Mouse (Mus musculus): ENCODE results near the gene Cdh8. TPM values are rescaled to one million over a fixed set of nuclear protein-coding genes. Genes with fewer than 3 reads are reported as not detected.

The Cdh8 gene
- polyA plus RNA-seq, 1 experiment from 2014 or later, result 3.4 TPM

- no peak for ATAC-seq (ENCODE audit: insufficient number of reproducible peaks, low FRiP score, low TSS enrichment, low read depth)
- Histone ChIP-seq H3K27ac (replicated peaks) (no peak overlapping the region), H3K4me2 (replicated peaks) (no peak overlapping the region), H3K27me3 (no peaks in the 10 kb centered on the region), H3K9me3 (replicated peaks) (no peaks in the 10 kb centered on the region), H3K4me3 (replicated peaks) (no peak overlapping the region), H3K9ac (no peak overlapping the region), H3K36me3 (no peaks in the 10 kb centered on the region), H3K4me1 (no peaks in the 10 kb centered on the region)
- WGBS, result 65% methylated on average over 2 of the region's 2 CpGs
Measured at GRCm38 (mm10) chr8:99098453-99098852, 317.8 kb downstream of the Cdh8 start.

- ATAC-seq (ENCODE audit: insufficient number of reproducible peaks, low FRiP score, low TSS enrichment, low read depth), result no peak
- Histone ChIP-seq H3K9me3 (replicated peaks) (no peaks in the 10 kb centered on the region), H3K36me3 (no peaks in the 10 kb centered on the region), H3K27ac (replicated peaks) (no peak overlapping the region), H3K4me3 (replicated peaks) (no peak overlapping the region), H3K4me2 (replicated peaks) (no peak overlapping the region), H3K9ac (no peak overlapping the region), H3K4me1 (no peaks in the 10 kb centered on the region), H3K27me3 (no peaks in the 10 kb centered on the region)
Measured at GRCm38 (mm10) chr8:99051344-99051743, 364.9 kb downstream of the Cdh8 start.

GRCm38 (mm10) chr8:99048664-99049363, 367.5 kb downstream of the Cdh8 start:
- no peaks in the 10 kb centered on the region for H3K27me3 ChIP-seq
- no peak overlapping the region for H3K9ac ChIP-seq
- no peaks in the 10 kb centered on the region for H3K9me3 ChIP-seq (replicated peaks)
- H3K4me1 ChIP-seq, result no peaks in the 10 kb centered on the region
- ATAC-seq (ENCODE audit: insufficient number of reproducible peaks, low FRiP score, low TSS enrichment, low read depth), result no peak
- H3K4me2 ChIP-seq (replicated peaks), result no peak overlapping the region
- no peak overlapping the region for H3K4me3 ChIP-seq (replicated peaks)
- H3K36me3 ChIP-seq, result no peaks in the 10 kb centered on the region
- H3K27ac ChIP-seq (replicated peaks), result no peak overlapping the region
- 77% methylated on average over 8 of the region's 8 CpGs for WGBS

GRCm38 (mm10) chr8:99040423-99040822, 375.8 kb downstream of the Cdh8 start:
- H3K4me1 ChIP-seq, result no peaks in the 10 kb centered on the region
- H3K36me3 ChIP-seq, result no peaks in the 10 kb centered on the region
- H3K4me2 ChIP-seq (replicated peaks), result no peak overlapping the region
- no peaks in the 10 kb centered on the region for H3K9me3 ChIP-seq (replicated peaks)
- no peak overlapping the region for H3K4me3 ChIP-seq (replicated peaks)
- no peak overlapping the region for H3K27ac ChIP-seq (replicated peaks)
- 92% methylated on average over 2 of the region's 2 CpGs for WGBS
- no peaks in the 10 kb centered on the region for H3K27me3 ChIP-seq
- no peak for ATAC-seq (ENCODE audit: insufficient number of reproducible peaks, low FRiP score, low TSS enrichment, low read depth)
- H3K9ac ChIP-seq, result no peak overlapping the region

GRCm38 (mm10) chr8:99031060-99031459, 385.2 kb downstream of the Cdh8 start:
- Histone ChIP-seq H3K36me3 (no peaks in the 10 kb centered on the region), H3K4me2 (replicated peaks) (no peak overlapping the region), H3K27ac (replicated peaks) (no peak overlapping the region), H3K9ac (no peak overlapping the region), H3K27me3 (no peaks in the 10 kb centered on the region), H3K4me3 (replicated peaks) (no peak overlapping the region), H3K4me1 (no peaks in the 10 kb centered on the region), H3K9me3 (replicated peaks) (no peaks in the 10 kb centered on the region)
- 74% methylated on average over 4 of the region's 4 CpGs for WGBS
- no peak for ATAC-seq (ENCODE audit: insufficient number of reproducible peaks, low FRiP score, low TSS enrichment, low read depth)
